Mouse (Mus musculus) kidney, adult 2 months (tissue): ENCODE measurements around the gene Scgb1c1.

Source experiments
- CTCF ChIP-seq: fragments of 200-500 bp; conservative IDR thresholded peaks from 2 replicates; pipeline ENCODE4 v1.5.1; 2011; ENCODE audit warnings: low read depth, mild to moderate bottlenecking, control low read depth, low read length, moderate library complexity, mixed read lengths; ENCODE audit not compliant: insufficient read depth, insufficient read length
- POLR2A ChIP-seq: fragments of 200-500 bp; IDR thresholded peaks from one replicate; pipeline ENCODE4 v1.6.1; 2011; ENCODE audit warnings: low read depth, low read length, control low read depth

GRCm38 (mm10) chr7:140831447-140831846, 13.9 kb upstream of the Scgb1c1 start:
- TF ChIP-seq CTCF (no peak), POLR2A (no peak)
